Mouse (Mus musculus) neural tube, embryonic 11.5 days (tissue): ENCODE data around the gene Zmynd12. TPM values are rescaled to one million over a fixed set of nuclear protein-coding genes. Genes with fewer than 3 reads are reported as not detected.

ENCODE experiments used
- ATAC-seq: fragments of 200-750 bp; cut with Nextera tagmentation; 2 replicates; pipeline ENCODE4 v1.8.0; 2017; ENCODE audit warnings: moderate number of reproducible peaks, mild to moderate bottlenecking, moderate TSS enrichment, moderate library complexity; ENCODE audit not compliant: insufficient read depth, low FRiP score, low TSS enrichment
- DNase-seq: peaks from one replicate; pipeline ENCODE4 v3.0.0-alpha.2; 2015; ENCODE audit warnings: low spot score
- H3K27ac ChIP-seq: fragments of 300-500 bp; sonication (generic); 2 replicates; pipeline ENCODE4 v1.5.1; 2014; ENCODE audit warnings: low read depth, mild to moderate bottlenecking, low read length
- H3K27me3 ChIP-seq: fragments of 300-500 bp; sonication (generic); 2 replicates; pipeline ENCODE4 v1.6.1; 2014; ENCODE audit warnings: mild to moderate bottlenecking, low read length, mixed read lengths; ENCODE audit not compliant: control insufficient read depth, insufficient read depth
- H3K36me3 ChIP-seq: fragments of 300-500 bp; sonication (generic); 2 replicates; pipeline ENCODE4 v1.6.1; 2014; ENCODE audit warnings: mild to moderate bottlenecking, low read length, moderate library complexity, mixed read lengths; ENCODE audit not compliant: control insufficient read depth, insufficient read depth
- H3K4me1 ChIP-seq: fragments of 300-500 bp; sonication (generic); 2 replicates; pipeline ENCODE4 v1.6.1; 2014; ENCODE audit warnings: low read length, mixed read lengths; ENCODE audit not compliant: control insufficient read depth, insufficient read depth
- H3K4me2 ChIP-seq: fragments of 300-500 bp; sonication (generic); 2 replicates; pipeline ENCODE4 v1.6.1; 2014; ENCODE audit warnings: low read depth, mild to moderate bottlenecking, moderate library complexity
- H3K4me3 ChIP-seq: fragments of 300-500 bp; sonication (generic); 2 replicates; pipeline ENCODE4 v1.5.1; 2014; ENCODE audit warnings: low read depth, low read length
- H3K9ac ChIP-seq: fragments of 300-500 bp; sonication (generic); 2 replicates; pipeline ENCODE4 v1.6.1; 2014; ENCODE audit warnings: mild to moderate bottlenecking, low read length
- H3K9me3 ChIP-seq: fragments of 300-500 bp; sonication (generic); 2 replicates; pipeline ENCODE4 v1.6.1; 2016; ENCODE audit warnings: low read length; ENCODE audit not compliant: control insufficient read depth
- WGBS: fragments of 180-500 bp; shearing (Covaris S2); extraction: QIAGEN DNeasy Blood & Tissue Kit; methylation state at CpG from one replicate; pipeline ENCODE4 v1.1.7; 2014; 5-methylcytosine and 5-hydroxymethylcytosine counted together
- polyA plus RNA-seq: library from polyadenylated mRNA; unstranded; fragments of >200 nt; fragmentation: Nextera tagmentation; extraction: Ambion mirVana; gene quantifications from 2 replicates; pipeline ENCODE4 v1.2.1, GENCODE M21; 2014

The Zmynd12 gene
- polyA plus RNA-seq, 1 experiment from 2014 or later = not detected

DNA sequence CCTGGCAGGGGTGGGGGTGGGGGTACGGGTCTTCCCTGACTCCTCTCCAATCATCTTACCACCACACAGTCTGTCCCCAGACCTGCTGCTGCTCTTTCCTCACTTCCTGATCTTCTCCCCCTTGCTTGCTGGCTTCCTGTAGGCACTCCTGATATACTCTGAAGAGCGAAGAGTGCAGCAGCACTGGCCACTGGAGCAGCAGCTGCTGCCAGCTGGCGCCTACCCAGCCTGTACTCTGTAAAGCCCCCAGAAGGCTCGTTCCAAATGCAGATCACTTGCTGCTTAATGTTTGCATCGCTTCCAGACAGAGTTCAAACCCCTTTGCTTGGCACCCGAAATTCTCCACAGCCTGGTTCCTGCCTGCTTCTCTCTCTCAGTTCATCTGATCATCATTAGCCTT is 9.8 kb upstream of the Zmynd12 start:
- H3K4me1 ChIP-seq = peaks cover 3% of the 10 kb centered on the region; the same call in 1 of the 2 replicates
- ATAC-seq = no peak
- 76% methylated on average over 6 of the region's 6 CpGs for WGBS

GRCm38 (mm10) chr4:119415072-119415753 is 7.4 kb upstream of the Zmynd12 start, which contains the start of gene Ccdc30:
TSS of gene Ccdc30 (minus strand) at chr4:119415521.
- Histone ChIP-seq H3K27ac (0 out of 2 replicates have a peak within 1 kb of the TSS, but pooled peaks have one; percentile 39), H3K27me3 (no peaks in the 10 kb centered on the region), H3K4me1 (peaks cover 3% of the 10 kb centered on the region; the same call in 1 of the 2 replicates), H3K4me2 (peak within 1 kb of the TSS; percentile 81), H3K4me3 (peak within 1 kb of the TSS; percentile 60), H3K9me3 (no peaks in the 10 kb centered on the region), H3K9ac (peak within 1 kb of the TSS; percentile 71), H3K36me3 (no peaks in the 10 kb centered on the region)
- DNase-seq (peak; percentile 97), ATAC-seq (peak; percentile 99)
- 1% methylated on average over 49 of the region's 49 CpGs for WGBS

More for the DNA sequence above, 9.8 kb upstream of the Zmynd12 start:
- Histone ChIP-seq H3K4me3 (no peak overlapping the region), H3K36me3 (no peaks in the 10 kb centered on the region), H3K4me2 (no peak overlapping the region), H3K27me3 (no peaks in the 10 kb centered on the region), H3K27ac (no peak overlapping the region), H3K9ac (no peak overlapping the region), H3K9me3 (no peaks in the 10 kb centered on the region)
- no peak for DNase-seq

DNA sequence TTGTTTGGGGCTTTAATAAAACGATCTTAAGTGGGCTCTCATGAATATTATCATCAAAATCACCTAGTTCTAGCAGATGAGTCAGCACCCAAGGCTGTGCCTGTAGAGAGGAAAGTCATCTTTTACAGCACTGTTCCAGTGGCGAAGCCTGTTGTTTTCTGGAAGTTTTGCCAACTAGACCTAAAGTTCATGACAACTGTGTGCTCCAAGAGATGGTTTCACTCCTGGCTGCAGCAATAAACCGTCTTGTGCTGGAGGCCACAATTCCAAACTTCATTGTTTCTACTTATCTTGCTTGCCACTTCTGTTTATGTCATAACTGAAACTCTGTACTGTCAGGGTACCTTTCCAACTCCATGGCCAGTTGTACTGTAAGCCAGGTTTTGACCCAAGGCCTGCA is 5.3 kb upstream of the Zmynd12 start:
- no peaks in the 10 kb centered on the region for H3K9me3 ChIP-seq
- no peak overlapping the region for H3K4me3 ChIP-seq
- no peak overlapping the region for H3K4me2 ChIP-seq
- no peak overlapping the region for H3K27ac ChIP-seq
- DNase-seq = no peak
- H3K27me3 ChIP-seq = no peaks in the 10 kb centered on the region
- H3K9ac ChIP-seq = no peak overlapping the region
- H3K4me1 ChIP-seq = peaks cover 8% of the 10 kb centered on the region
- WGBS = 81% methylated on average over 3 of the region's 3 CpGs
- no peak for ATAC-seq
- no peaks in the 10 kb centered on the region for H3K36me3 ChIP-seq

GRCm38 (mm10) chr4:119417894-119418293 is 4.7 kb upstream of the Zmynd12 start:
- no peaks in the 10 kb centered on the region for H3K27me3 ChIP-seq
- H3K36me3 ChIP-seq = no peaks in the 10 kb centered on the region
- 86% methylated on average over 3 of the region's 3 CpGs for WGBS
- H3K27ac ChIP-seq = no peak overlapping the region
- no peak overlapping the region for H3K4me2 ChIP-seq
- ATAC-seq (no peak), DNase-seq (no peak)
- H3K4me3 ChIP-seq = no peak overlapping the region
- H3K9me3 ChIP-seq = no peaks in the 10 kb centered on the region
- peaks cover 8% of the 10 kb centered on the region for H3K4me1 ChIP-seq
- H3K9ac ChIP-seq = no peak overlapping the region

DNA sequence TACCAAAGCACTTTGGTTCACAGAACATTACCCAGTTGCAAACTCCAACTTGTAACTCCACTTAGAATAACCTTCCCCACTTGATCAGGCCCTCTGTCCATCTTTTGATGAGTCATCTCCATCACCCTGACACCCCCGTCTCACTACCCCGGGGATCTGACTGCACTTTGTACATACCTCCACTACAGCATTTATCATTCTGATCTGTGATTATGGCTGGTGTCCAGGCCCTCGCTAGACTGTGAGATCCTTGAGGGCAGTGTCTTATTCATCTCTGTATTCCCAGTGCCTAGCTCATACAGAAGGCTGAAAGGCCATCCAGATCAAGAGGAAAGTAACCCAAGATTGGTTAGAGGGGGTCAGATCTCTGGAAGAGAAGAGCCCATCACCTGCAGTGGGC is 1.4 kb upstream of the Zmynd12 start:
- peak overlapping the region; percentile 78; the same call in 1 of the 2 replicates for H3K9ac ChIP-seq
- H3K4me2 ChIP-seq = peak overlapping the region; percentile 91
- peaks cover 5% of the 10 kb centered on the region for H3K4me1 ChIP-seq
- peak overlapping the region; percentile 58; the same call in 1 of the 2 replicates for H3K4me3 ChIP-seq
- no peaks in the 10 kb centered on the region for H3K36me3 ChIP-seq
- 73% methylated on average over 3 of the region's 3 CpGs for WGBS
- H3K27me3 ChIP-seq = no peaks in the 10 kb centered on the region
- DNase-seq (no peak), ATAC-seq (no peak)
- no peaks in the 10 kb centered on the region for H3K9me3 ChIP-seq
- H3K27ac ChIP-seq = no peak overlapping the region

GRCm38 (mm10) chr4:119421921-119422293 is 707 bp upstream of the Zmynd12 start:
- Histone ChIP-seq H3K4me1 (peaks cover 5% of the 10 kb centered on the region), H3K36me3 (no peaks in the 10 kb centered on the region), H3K4me3 (peak overlapping the region; percentile 58), H3K27me3 (no peaks in the 10 kb centered on the region), H3K27ac (peak overlapping the region; percentile 67), H3K9me3 (no peaks in the 10 kb centered on the region), H3K9ac (peak overlapping the region; percentile 78), H3K4me2 (peak overlapping the region; percentile 91)
- ATAC-seq (peak; percentile 64), DNase-seq (no peak)
- WGBS = under 1% methylated on average over 31 of the region's 31 CpGs

DNA sequence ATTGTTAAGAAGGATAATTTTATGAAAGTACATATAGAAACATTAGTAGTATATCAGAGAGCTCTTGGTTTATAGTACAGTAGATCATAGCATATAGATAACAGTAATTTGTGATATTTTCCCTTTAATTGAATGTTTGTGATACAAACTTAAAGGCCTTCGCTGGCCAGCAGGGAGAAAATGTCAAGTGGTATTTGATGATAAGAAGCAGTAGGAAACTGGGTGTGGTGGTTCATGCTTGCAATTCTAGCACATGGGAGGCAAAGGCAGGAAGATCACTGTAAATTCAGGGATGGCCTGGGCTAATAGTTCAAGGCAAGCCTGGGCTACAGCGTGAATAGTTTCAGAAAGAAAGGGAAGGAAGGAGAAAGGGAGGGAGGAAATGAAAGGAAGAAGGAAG is 2.5 kb downstream of the Zmynd12 start:
- no peak for DNase-seq
- no peak overlapping the region for H3K9ac ChIP-seq

DNA sequence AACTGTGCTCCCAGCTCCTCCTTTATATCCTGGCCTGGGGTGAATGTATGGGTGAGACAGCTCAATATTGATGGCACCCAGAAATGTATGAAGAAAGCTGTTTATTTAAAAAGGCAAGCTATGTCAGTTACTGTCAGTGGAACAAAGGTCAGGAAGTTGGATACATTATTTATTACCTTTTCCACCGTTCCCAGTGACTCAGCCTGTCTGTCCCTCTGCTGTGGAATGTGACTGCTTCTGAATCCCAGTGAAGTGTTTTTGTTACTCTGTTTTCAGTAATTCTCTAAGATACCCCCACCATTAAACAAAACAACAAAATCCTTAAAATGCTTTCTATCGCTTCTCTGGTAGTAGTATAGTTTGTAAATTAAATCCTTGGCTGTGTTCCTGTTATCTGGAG is 3.0 kb downstream of the Zmynd12 start:
- H3K9me3 ChIP-seq = no peaks in the 10 kb centered on the region
- no peaks in the 10 kb centered on the region for H3K36me3 ChIP-seq
- no peaks in the 10 kb centered on the region for H3K27me3 ChIP-seq
- ATAC-seq (no peak), DNase-seq (no peak)
- H3K4me1 ChIP-seq = peaks cover 5% of the 10 kb centered on the region
- H3K4me2 ChIP-seq = no peak overlapping the region
- H3K27ac ChIP-seq = no peak overlapping the region
- no peak overlapping the region for H3K9ac ChIP-seq
- WGBS = 58% methylated on average over 2 of the region's 2 CpGs
- no peak overlapping the region for H3K4me3 ChIP-seq

More for the DNA sequence above, 2.5 kb downstream of the Zmynd12 start:
- H3K9me3 ChIP-seq = no peaks in the 10 kb centered on the region
- H3K4me3 ChIP-seq = no peak overlapping the region
- H3K36me3 ChIP-seq = no peaks in the 10 kb centered on the region
- H3K4me2 ChIP-seq = no peak overlapping the region
- H3K4me1 ChIP-seq = peaks cover 5% of the 10 kb centered on the region
- ATAC-seq = no peak
- WGBS = 91% methylated on average over 2 of the region's 2 CpGs
- no peak overlapping the region for H3K27ac ChIP-seq
- H3K27me3 ChIP-seq = no peaks in the 10 kb centered on the region

- Histone ChIP-seq H3K4me1 (no peaks in the 10 kb centered on the region), H3K4me3 (no peak overlapping the region), H3K27ac (no peak overlapping the region), H3K36me3 (no peaks in the 10 kb centered on the region), H3K9me3 (no peaks in the 10 kb centered on the region), H3K9ac (no peak overlapping the region), H3K4me2 (no peak overlapping the region), H3K27me3 (no peaks in the 10 kb centered on the region)
- ATAC-seq (no peak), DNase-seq (no peak)
- 26% methylated on average over 2 of the region's 2 CpGs for WGBS
Measured at GRCm38 (mm10) chr4:119427680-119428079, 5.1 kb downstream of the Zmynd12 start.
